Mouse (Mus musculus) CH12.LX (cell line): Measurements from ENCODE around the gene T2. TPM values are rescaled to one million over a fixed set of nuclear protein-coding genes. Genes with fewer than 3 reads are reported as not detected.
A peak's percentile ranks its signal among the peaks of the same experiment; 100 is the strongest.

Experiments used
- RAD21 ChIP-seq: IDR thresholded peaks from 2 replicates; pipeline ENCODE4 v1.6.1; 2011; ENCODE audit warnings: low read depth, mild to moderate bottlenecking, low read length, improper control_type of control experiment, moderate library complexity
- SMC3 ChIP-seq: IDR thresholded peaks from 2 replicates; pipeline ENCODE4 v1.6.1; 2011; ENCODE audit warnings: low read depth, low read length, improper control_type of control experiment
- USF2 ChIP-seq: conservative IDR thresholded peaks from 2 replicates; pipeline ENCODE4 v1.6.1; 2011; ENCODE audit warnings: low read depth, low read length, improper control_type of control experiment
- polyA plus RNA-seq: library from polyadenylated mRNA; unstranded; fragments of >175 nt; gene quantifications from 2 replicates; pipeline ENCODE4 v1.2.1, GENCODE M21; 2012; ENCODE audit warnings: low read depth; ENCODE audit not compliant: insufficient read length
- total RNA-seq, 2 experiments: library from RNA; depleted of rRNA; stranded (reverse); fragments of 300-350 nt in 1 of 2; fragments of >200 nt in 1 of 2; gene quantifications; 2 replicates each; pipeline ENCODE4 v1.2.3; 2012 to 2014

The T2 gene
- total and polyA plus RNA-seq, 3 experiments: not detected

GRCm38 (mm10) chr17:8468716-8469344 lies 113.0 kb downstream of the T2 start (continued):
- TF ChIP-seq USF2 (no peak), SMC3 (peak; percentile 86), RAD21 (peak; percentile 67)
- TF ChIP-seq, all 38 proteins: peak for 5

Other genes with a start within 250 kb of the T2 start
- gene Gm49673, start 208.2 kb upstream of the T2 start, total RNA-seq (2012; rRNA removed): 0.17 TPM in 1 of 2 replicates, not detected in the other
- not detected in 2 replicates for gene Gm49673, start 208.2 kb upstream of the T2 start, total RNA-seq (2014; rRNA removed)
- gene Gm49673, start 208.2 kb upstream of the T2 start, polyA plus RNA-seq: 0.10 TPM in 1 of 2 replicates, not detected in the other
- gene Rnaset2a, start 207.9 kb upstream of the T2 start, total RNA-seq (2012; rRNA removed): 33.0 and 53.2 TPM in 2 replicates
- gene Rnaset2a, start 207.9 kb upstream of the T2 start, total RNA-seq (2014; rRNA removed): 22.1 and 23.5 TPM in 2 replicates
- gene Rnaset2a, start 207.9 kb upstream of the T2 start, polyA plus RNA-seq: 15.0 and 17.0 TPM in 2 replicates
- gene Fgfr1op, start 190.5 kb upstream of the T2 start, total RNA-seq (2012; rRNA removed): 29.8 and 34.7 TPM in 2 replicates
- 56.3 and 60.7 TPM in 2 replicates for gene Fgfr1op, start 190.5 kb upstream of the T2 start, total RNA-seq (2014; rRNA removed)
- 46.9 and 55.3 TPM in 2 replicates for gene Fgfr1op, start 190.5 kb upstream of the T2 start, polyA plus RNA-seq
- gene Ccr6, start 119.9 kb upstream of the T2 start, total RNA-seq (2012; rRNA removed): 1.5 and 1.8 TPM in 2 replicates
- gene Ccr6, start 119.9 kb upstream of the T2 start, total RNA-seq (2014; rRNA removed): 4.1 and 5.2 TPM in 2 replicates
- 8.0 TPM in 2 replicates for gene Ccr6, start 119.9 kb upstream of the T2 start, polyA plus RNA-seq
- gene Mpc1, start 73.1 kb upstream of the T2 start, total RNA-seq (2012; rRNA removed): 60.4 and 66.7 TPM in 2 replicates
- 232 and 250 TPM in 2 replicates for gene Mpc1, start 73.1 kb upstream of the T2 start, total RNA-seq (2014; rRNA removed)
- 75.4 and 77.4 TPM in 2 replicates for gene Mpc1, start 73.1 kb upstream of the T2 start, polyA plus RNA-seq
- 63.4 and 71.7 TPM in 2 replicates for gene Sft2d1, start 44.9 kb upstream of the T2 start, total RNA-seq (2012; rRNA removed)
- gene Sft2d1, start 44.9 kb upstream of the T2 start, total RNA-seq (2014; rRNA removed): 121 and 127 TPM in 2 replicates
- 63.8 and 75.1 TPM in 2 replicates for gene Sft2d1, start 44.9 kb upstream of the T2 start, polyA plus RNA-seq
- 0.08 TPM in 1 of 2 replicates, not detected in the other for gene Prr18, start 18.5 kb upstream of the T2 start, total RNA-seq (2012; rRNA removed)
- 0.07 and 0.12 TPM in 2 replicates for gene Prr18, start 18.5 kb upstream of the T2 start, total RNA-seq (2014; rRNA removed)
- 0.07 TPM in 1 of 2 replicates, not detected in the other for gene Prr18, start 18.5 kb upstream of the T2 start, polyA plus RNA-seq
- 0.17 TPM in 1 of 2 replicates, not detected in the other for gene T, start 78.4 kb downstream of the T2 start, total RNA-seq (2012; rRNA removed)
- gene T, start 78.4 kb downstream of the T2 start, total RNA-seq (2014; rRNA removed): not detected in 2 replicates
- not detected in 2 replicates for gene T, start 78.4 kb downstream of the T2 start, polyA plus RNA-seq
- 0.04 and 0.13 TPM in 2 replicates for gene Pde10a, start 169.4 kb downstream of the T2 start, total RNA-seq (2012; rRNA removed)
- gene Pde10a, start 169.4 kb downstream of the T2 start, total RNA-seq (2014; rRNA removed): 0.07 and 0.21 TPM in 2 replicates
- gene Pde10a, start 169.4 kb downstream of the T2 start, polyA plus RNA-seq: 0.23 and 0.41 TPM in 2 replicates
- gene Gm17087, start 211.0 kb downstream of the T2 start, total RNA-seq (2012; rRNA removed): not detected in 2 replicates
- gene Gm17087, start 211.0 kb downstream of the T2 start, total RNA-seq (2014; rRNA removed): not detected in 2 replicates
- gene Gm17087, start 211.0 kb downstream of the T2 start, polyA plus RNA-seq: 0.85 and 1.2 TPM in 2 replicates